Mouse (Mus musculus) B cell, adult 62 days (primary cell): Measurements from ENCODE around the gene Khdc1c. TPM values are rescaled to one million over a fixed set of nuclear protein-coding genes. Genes with fewer than 3 reads are reported as not detected.

Source experiments
- total RNA-seq: library from RNA; stranded (reverse); gene quantifications from 4 replicates; pipeline ENCODE4 v1.2.4, GENCODE M21; 2023

Khdc1c gene
- not detected in 4 replicates for total RNA-seq

GRCm38 (mm10) chr1:21368031-21368430 lies at the start of gene Khdc1c:
TSS of gene Khdc1c (plus strand) at chr1:21368331.

GRCm38 (mm10) chr1:21349341-21349740 lies 18.8 kb upstream of the Khdc1c start, which contains the start of gene Khdc1a:
TSS of gene Khdc1a (plus strand) at chr1:21349641.

GRCm38 (mm10) chr1:21383256-21383655 lies 15.1 kb downstream of the Khdc1c start, which contains the start of gene Khdc1b:
TSS of gene Khdc1b (plus strand) at chr1:21383556.

Other genes starting within 250 kb of the Khdc1c start
- gene Tmem14a, start 149.8 kb upstream of the Khdc1c start, total RNA-seq, result 0.47 to 1.3 TPM (median 1.1 TPM) in 4 replicates
- gene Gsta3, start 127.7 kb upstream of the Khdc1c start, total RNA-seq, result not detected in 4 replicates
- gene Khdc1a, start 18.7 kb upstream of the Khdc1c start, total RNA-seq, result not detected in 4 replicates
- gene Khdc1b, start 15.2 kb downstream of the Khdc1c start, total RNA-seq, result not detected in 4 replicates